Mouse (Mus musculus) CH12.LX (cell line): Measurements from ENCODE around the gene Mrpl14.

Experiments used
- CHD2 ChIP-seq: IDR thresholded peaks from 2 replicates; pipeline ENCODE4 v1.6.1; 2011; ENCODE audit warnings: low read length, improper control_type of control experiment
- CTCF ChIP-seq, 2 experiments: IDR thresholded peaks in 1 of 2; conservative IDR thresholded peaks in 1 of 2; 2 replicates each; pipeline ENCODE4 v1.5.1; 2011 to 2012; ENCODE audit warnings: low read depth in 2 of 2, low read length in 2 of 2, improper control_type of control experiment in 1 of 2, inconsistent platforms in 1 of 2, mild to moderate bottlenecking in 1 of 2, moderate library complexity in 1 of 2
- EP300 ChIP-seq: IDR thresholded peaks from 2 replicates; pipeline ENCODE4 v1.6.1; 2011; ENCODE audit warnings: low read length, improper control_type of control experiment
- HCFC1 ChIP-seq: IDR thresholded peaks from 2 replicates; pipeline ENCODE4 v1.6.1; 2012; ENCODE audit warnings: low read depth, mild to moderate bottlenecking, inconsistent platforms, low read length, improper control_type of control experiment
- IRF4 ChIP-seq: IDR thresholded peaks from 2 replicates; pipeline ENCODE4 v1.6.1; 2014; ENCODE audit warnings: low read depth, mild to moderate bottlenecking, inconsistent platforms, low read length, improper control_type of control experiment
- MAFK ChIP-seq: IDR thresholded peaks from 2 replicates; pipeline ENCODE4 v1.6.1; 2011; ENCODE audit warnings: low read length, improper control_type of control experiment; ENCODE audit not compliant: insufficient replicate concordance
- MXI1 ChIP-seq: IDR thresholded peaks from 2 replicates; pipeline ENCODE4 v1.6.1; 2011; ENCODE audit warnings: mild to moderate bottlenecking, low read depth, low read length, improper control_type of control experiment
- MYC ChIP-seq: IDR thresholded peaks from 2 replicates; pipeline ENCODE4 v1.6.1; 2011; ENCODE audit warnings: low read depth, mild to moderate bottlenecking, improper control_type of control experiment, low read length
- NRF1 ChIP-seq: IDR thresholded peaks from 2 replicates; pipeline ENCODE4 v1.6.1; 2014; ENCODE audit warnings: low read depth, mild to moderate bottlenecking, inconsistent platforms, low read length, improper control_type of control experiment, moderate library complexity
- POLR2A ChIP-seq: IDR thresholded peaks from 2 replicates; pipeline ENCODE4 v1.6.1; 2011; ENCODE audit warnings: low read depth, mild to moderate bottlenecking, improper control_type of control experiment, low read length
- RAD21 ChIP-seq: IDR thresholded peaks from 2 replicates; pipeline ENCODE4 v1.6.1; 2011; ENCODE audit warnings: low read depth, mild to moderate bottlenecking, low read length, improper control_type of control experiment, moderate library complexity
- SMC3 ChIP-seq: IDR thresholded peaks from 2 replicates; pipeline ENCODE4 v1.6.1; 2011; ENCODE audit warnings: low read depth, low read length, improper control_type of control experiment
- USF1 ChIP-seq: IDR thresholded peaks from 2 replicates; pipeline ENCODE4 v1.6.1; 2014; ENCODE audit warnings: low read depth, mild to moderate bottlenecking, inconsistent platforms, low read length, improper control_type of control experiment

DNA sequence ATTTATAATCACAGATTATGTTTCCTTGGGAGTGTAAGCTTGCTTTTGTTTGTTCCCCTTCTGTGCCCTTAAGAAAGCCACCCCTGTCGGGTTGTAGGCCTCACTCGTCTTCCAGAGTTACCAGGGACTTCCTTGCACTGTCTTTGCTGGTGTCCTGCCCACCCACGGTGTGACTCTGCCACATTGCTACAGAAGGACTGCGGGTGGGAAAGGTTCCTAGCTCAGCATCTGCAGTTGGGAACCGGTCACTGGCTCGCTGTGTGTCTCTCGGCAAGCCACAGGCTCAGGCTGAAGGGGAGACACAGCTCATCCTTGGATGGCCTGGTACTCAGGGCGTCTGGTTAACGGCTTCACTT is 15.1 kb downstream of the Mrpl14 start:
- TF ChIP-seq POLR2A (no peak), NRF1 (no peak), EP300 (no peak), MXI1 (no peak), CTCF (conservative IDR thresholded peaks at IDR 0.05 in 1 of 2, IDR thresholded peaks at IDR 0.05 in 1 of 2; ENCODE audit: low read depth in 2 of 2, low read length in 2 of 2) (no peak), SMC3 (no peak), RAD21 (no peak), CHD2 (no peak), USF1 (no peak), HCFC1 (no peak), MYC (no peak), IRF4 (no peak), MAFK (no peak)
